Mouse (Mus musculus): ENCODE data around the gene Pfpl. TPM values are rescaled to one million over a fixed set of nuclear protein-coding genes. Genes with fewer than 3 reads are reported as not detected.

Gene Pfpl
- total RNA-seq, 1 experiment: not detected

DNA sequence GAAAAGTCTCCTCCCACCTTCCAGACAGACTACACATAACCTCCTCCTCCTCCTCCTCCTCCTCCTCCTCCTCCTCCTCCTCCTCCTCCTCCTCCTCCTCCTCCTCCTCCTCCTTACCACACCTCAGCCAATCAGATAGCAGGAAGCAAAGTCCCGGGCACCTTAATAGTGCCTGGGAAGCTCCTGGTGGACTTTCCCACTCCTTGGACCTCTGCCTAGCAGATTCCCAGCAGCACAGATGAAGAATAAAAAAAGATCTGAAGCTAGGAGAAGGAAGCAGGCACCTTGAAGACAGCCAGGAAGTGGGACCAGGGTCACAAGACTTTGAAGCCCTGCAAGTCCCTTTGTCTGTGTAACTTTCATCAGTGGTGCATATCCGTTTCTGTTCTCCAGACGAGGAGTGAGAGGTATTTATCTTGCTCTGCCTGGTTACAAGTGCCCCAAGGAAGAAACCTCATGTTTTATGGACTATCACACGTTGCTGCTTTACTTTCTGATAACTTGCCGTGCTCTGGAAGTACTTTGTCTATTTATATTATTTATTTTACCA lies 49.1 kb downstream of the Pfpl start:
- Histone ChIP-seq H3K36me3 (ENCODE audit: control insufficient read depth, insufficient read depth, low read length, poor library complexity, severe bottlenecking) (no peaks in the 10 kb centered on the region; the same call in 1 of the 2 replicates), H3K4me3 (ENCODE audit: insufficient read depth in 1 of 2, low read depth in 1 of 2, low read length in 2 of 2, poor library complexity in 1 of 2, severe bottlenecking in 1 of 2) (no peak overlapping the region), H3K9me3 (ENCODE audit: control insufficient read depth, insufficient read depth, low read depth, low read length) (no peaks in the 10 kb centered on the region), H3K4me1 (ENCODE audit: control insufficient read depth in 2 of 2, insufficient read depth in 2 of 2, low read length in 2 of 2, poor library complexity in 1 of 2) (no peaks in the 10 kb centered on the region), H3K27ac (ENCODE audit: insufficient read depth, low read depth, low read length, poor library complexity, severe bottlenecking) (no peak overlapping the region), H3K9ac (ENCODE audit: insufficient read depth, low read depth, low read length, poor library complexity, severe bottlenecking) (no peak overlapping the region)
- no peak for TF ChIP-seq MAFK (IDR thresholded peaks at IDR 0.05; ENCODE audit: insufficient read depth, low read depth, low read length)
- TF ChIP-seq HCFC1 (IDR thresholded peaks at IDR 0.05; ENCODE audit: borderline replicate concordance, insufficient read depth, low read length): no peak
- TF ChIP-seq CHD2 (IDR thresholded peaks at IDR 0.05; ENCODE audit: low read depth, low read length): no peak
- TF ChIP-seq ZNF384 (IDR thresholded peaks at IDR 0.05; ENCODE audit: low read depth, low read length): no peak
- TF ChIP-seq ZC3H11A (IDR thresholded peaks at IDR 0.05; ENCODE audit: borderline replicate concordance, low read depth, low read length): no peak
- DNase-seq (ENCODE audit: low read depth, low spot score): no peak
- in situ Hi-C loops (cut with MboI; ENCODE audit: low sequenced_read_pairs in 2 of 2, unreplicated experiment in 2 of 2): no loop called here

DNA sequence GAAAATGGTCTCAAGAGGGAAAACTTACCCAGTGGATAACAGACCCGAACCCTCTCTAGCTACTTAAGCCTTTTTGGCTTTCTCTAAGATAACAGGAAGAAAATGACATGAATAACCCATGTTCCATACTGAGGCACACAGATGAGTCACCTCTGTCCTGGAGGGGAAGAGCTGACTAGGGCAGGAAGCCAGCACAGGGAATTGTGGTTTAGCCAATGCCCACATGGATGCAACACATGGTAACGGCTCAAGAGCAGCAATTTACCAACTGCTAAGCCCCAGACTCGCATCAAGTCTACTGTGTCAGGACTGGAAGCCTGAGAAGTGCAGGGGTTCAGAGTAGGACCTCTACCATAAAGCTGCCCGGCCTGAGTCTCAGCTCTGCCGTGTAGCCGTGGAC lies 50.7 kb downstream of the Pfpl start:
- Histone ChIP-seq H3K36me3 (ENCODE audit: control insufficient read depth, insufficient read depth, low read length, poor library complexity, severe bottlenecking) (no peaks in the 10 kb centered on the region; the same call in 1 of the 2 replicates), H3K9me3 (ENCODE audit: control insufficient read depth, insufficient read depth, low read depth, low read length) (no peaks in the 10 kb centered on the region), H3K4me1 (ENCODE audit: control insufficient read depth in 2 of 2, insufficient read depth in 2 of 2, low read length in 2 of 2, poor library complexity in 1 of 2) (no peaks in the 10 kb centered on the region), H3K27ac (ENCODE audit: insufficient read depth, low read depth, low read length, poor library complexity, severe bottlenecking) (no peak overlapping the region), H3K4me3 (ENCODE audit: insufficient read depth in 1 of 2, low read depth in 1 of 2, low read length in 2 of 2, poor library complexity in 1 of 2, severe bottlenecking in 1 of 2) (no peak overlapping the region), H3K9ac (ENCODE audit: insufficient read depth, low read depth, low read length, poor library complexity, severe bottlenecking) (no peak overlapping the region)
- in situ Hi-C loops (cut with MboI; ENCODE audit: low sequenced_read_pairs in 2 of 2, unreplicated experiment in 2 of 2): no loop called here
- TF ChIP-seq ZC3H11A (IDR thresholded peaks at IDR 0.05; ENCODE audit: borderline replicate concordance, low read depth, low read length) (no peak), ZNF384 (IDR thresholded peaks at IDR 0.05; ENCODE audit: low read depth, low read length) (no peak), MAFK (IDR thresholded peaks at IDR 0.05; ENCODE audit: insufficient read depth, low read depth, low read length) (no peak), HCFC1 (IDR thresholded peaks at IDR 0.05; ENCODE audit: borderline replicate concordance, insufficient read depth, low read length) (no peak), CHD2 (IDR thresholded peaks at IDR 0.05; ENCODE audit: low read depth, low read length) (no peak)
- no peak for DNase-seq (ENCODE audit: low read depth, low spot score)

Other genes starting within 250 kb of the Pfpl start
- gene Olfr1431, start 227.3 kb upstream of the Pfpl start, total RNA-seq (2012; rRNA removed): 0.18 TPM in 1 of 2 replicates, not detected in the other
- not detected in 2 replicates for gene Olfr1432, start 195.3 kb upstream of the Pfpl start, total RNA-seq (2012; rRNA removed)
- not detected in 2 replicates for gene Olfr262, start 186.2 kb upstream of the Pfpl start, total RNA-seq (2012; rRNA removed)
- gene Olfr235, start 166.9 kb upstream of the Pfpl start, total RNA-seq (2012; rRNA removed): not detected in 2 replicates
- gene Olfr1434, start 148.1 kb upstream of the Pfpl start, total RNA-seq (2012; rRNA removed): not detected in 2 replicates
- not detected in 2 replicates for gene Olfr1436, start 128.8 kb upstream of the Pfpl start, total RNA-seq (2012; rRNA removed)
- not detected in 2 replicates for gene Olfr1437, start 102.8 kb upstream of the Pfpl start, total RNA-seq (2012; rRNA removed)
- gene Olfr1438-ps1, start 92.0 kb upstream of the Pfpl start, total RNA-seq (2012; rRNA removed): not detected in 2 replicates
- not detected in 2 replicates for gene Olfr1440, start 40.6 kb upstream of the Pfpl start, total RNA-seq (2012; rRNA removed)
- 0.13 TPM in 1 of 2 replicates, not detected in the other for gene Olfr1441, start 10.5 kb upstream of the Pfpl start, total RNA-seq (2012; rRNA removed)
- gene Mpeg1, start 32.9 kb downstream of the Pfpl start, total RNA-seq (2012; rRNA removed): 0.05 and 0.18 TPM in 2 replicates
- gene Dtx4, start 73.5 kb downstream of the Pfpl start, total RNA-seq (2012; rRNA removed): 1.4 and 2.2 TPM in 2 replicates
- 7.5 and 15.0 TPM in 2 replicates for gene Fam111a, start 117.8 kb downstream of the Pfpl start, total RNA-seq (2012; rRNA removed)
- gene Gm4952, start 172.1 kb downstream of the Pfpl start, total RNA-seq (2012; rRNA removed): not detected in 2 replicates
- 0.18 TPM in 1 of 2 replicates, not detected in the other for gene Glyat, start 205.4 kb downstream of the Pfpl start, total RNA-seq (2012; rRNA removed)
- gene Olfr1442, start 242.5 kb downstream of the Pfpl start, total RNA-seq (2012; rRNA removed): not detected in 2 replicates

All from ES-E14 (cell line).